Mouse (Mus musculus) MEL-GATA-1-ER (cell line): Measurements from ENCODE around the gene Unk.
"Not testable (repeated sequence)": the region's sequence is repeated elsewhere in the genome, so short reads cannot be mapped to it uniquely, and the experiment has no call there.

Experiments used
- DNase-seq: peaks from one replicate; pipeline ENCODE4 v3.0.0-alpha.2; 2012; ENCODE audit warnings: low read depth; ENCODE audit errors: extremely low read depth

The Unk gene

GRCm38 (mm10) chr11:116087194-116088130 lies 57.3 kb downstream of the Unk start:
- DNase-seq = no peak

- DNase-seq = no peak
Measured at GRCm38 (mm10) chr11:116088188-116088587, 58.1 kb downstream of the Unk start.

- DNase-seq = peak; percentile 93
Measured at GRCm38 (mm10) chr11:116088741-116089394, 58.7 kb downstream of the Unk start.

- DNase-seq = no peak
Measured at GRCm38 (mm10) chr11:116089545-116089944, 59.4 kb downstream of the Unk start.

GRCm38 (mm10) chr11:116091591-116091990 lies 61.5 kb downstream of the Unk start:
- DNase-seq = no peak

GRCm38 (mm10) chr11:116092959-116093358 lies 62.8 kb downstream of the Unk start:
- DNase-seq = not testable (repeated sequence)

- peak; percentile 92 for DNase-seq
Measured at GRCm38 (mm10) chr11:116093771-116094565, 63.8 kb downstream of the Unk start.

- no peak for DNase-seq
Measured at GRCm38 (mm10) chr11:116095573-116095972, 65.5 kb downstream of the Unk start.

GRCm38 (mm10) chr11:116096213-116097108 lies 66.3 kb downstream of the Unk start:
- no peak for DNase-seq

- DNase-seq = no peak
Measured at GRCm38 (mm10) chr11:116098711-116099460, 68.8 kb downstream of the Unk start.

GRCm38 (mm10) chr11:116099462-116099861 lies 69.3 kb downstream of the Unk start:
- DNase-seq = no peak

- no peak for DNase-seq
Measured at GRCm38 (mm10) chr11:116100385-116100784, 70.3 kb downstream of the Unk start.

GRCm38 (mm10) chr11:116100839-116101238 lies 70.7 kb downstream of the Unk start:
- DNase-seq = no peak

- DNase-seq = no peak
Measured at GRCm38 (mm10) chr11:116101931-116102381, 71.8 kb downstream of the Unk start.

- no peak for DNase-seq
Measured at GRCm38 (mm10) chr11:116102472-116102871, 72.3 kb downstream of the Unk start.

GRCm38 (mm10) chr11:116103572-116103971 lies 73.5 kb downstream of the Unk start:
- DNase-seq = no peak

- no peak for DNase-seq
Measured at GRCm38 (mm10) chr11:116104006-116104646, 74.0 kb downstream of the Unk start.

GRCm38 (mm10) chr11:116105065-116105464 lies 74.9 kb downstream of the Unk start:
- no peak for DNase-seq
